Mouse (Mus musculus) colon, adult 2 months (tissue): ENCODE data around the gene Gpr155. TPM values are rescaled to one million over a fixed set of nuclear protein-coding genes. Genes with fewer than 3 reads are reported as not detected.

ENCODE experiments used
- polyA plus RNA-seq: library from polyadenylated mRNA; depleted of rRNA; stranded (reverse); fragments of >200 nt; gene quantifications from 2 replicates; pipeline ENCODE4 v1.2.3, GENCODE M21; 2012; rRNA removed

Gpr155 gene
- polyA plus RNA-seq = 1.7 and 2.2 TPM in 2 replicates

GRCm38 (mm10) chr2:73386356-73387046 lies at the start of gene Gpr155:
TSS of gene Gpr155 (minus strand) at chr2:73386572.

GRCm38 (mm10) chr2:73312152-73313116 lies 73.9 kb downstream of the Gpr155 start, which contains the start of the genes Scrn3 and Cir1:
TSS of gene Scrn3 (plus strand) at chr2:73312601.
TSS of gene Cir1 (minus strand) at chr2:73312701.

Other genes with a start within 250 kb of the Gpr155 start
- 3.2 and 3.7 TPM in 2 replicates for gene Ola1, start 167.6 kb downstream of the Gpr155 start, polyA plus RNA-seq
- gene Sp9, start 114.6 kb downstream of the Gpr155 start, polyA plus RNA-seq = 0.02 TPM in 1 of 2 replicates, not detected in the other
- gene Scrn3, start 74.0 kb downstream of the Gpr155 start, polyA plus RNA-seq = 2.6 and 2.8 TPM in 2 replicates
- gene Cir1, start 73.9 kb downstream of the Gpr155 start, polyA plus RNA-seq = 0.93 and 1.1 TPM in 2 replicates
- gene Wipf1, start 143.2 kb upstream of the Gpr155 start, polyA plus RNA-seq = 11.8 and 11.9 TPM in 2 replicates
- not detected in 2 replicates for gene Chrna1, start 193.8 kb upstream of the Gpr155 start, polyA plus RNA-seq